Mouse (Mus musculus) liver, embryonic 15.5 days (tissue): ENCODE data around the gene Olfr707. TPM values are rescaled to one million over a fixed set of nuclear protein-coding genes. Genes with fewer than 3 reads are reported as not detected.
"Not testable (repeated sequence)": the region's sequence is repeated elsewhere in the genome, so short reads cannot be mapped to it uniquely, and the experiment has no call there.

Source experiments
- ATAC-seq: fragments of 200-750 bp; cut with Nextera tagmentation; 2 replicates; pipeline ENCODE4 v1.8.0; 2017; ENCODE audit warnings: moderate number of reproducible peaks, mild to moderate bottlenecking, moderate library complexity; ENCODE audit not compliant: insufficient read depth
- H3K27ac ChIP-seq: fragments of 300-500 bp; sonication (generic); replicated peaks from 2 replicates; pipeline ENCODE4 v1.5.1; 2015; ENCODE audit warnings: mild to moderate bottlenecking, inconsistent platforms
- H3K27me3 ChIP-seq: fragments of 300-500 bp; sonication (generic); 2 replicates; pipeline ENCODE4 v1.6.1; 2015; ENCODE audit warnings: mild to moderate bottlenecking, inconsistent platforms
- H3K36me3 ChIP-seq: fragments of 300-500 bp; sonication (generic); replicated peaks from 2 replicates; pipeline ENCODE4 v1.6.1; 2015; ENCODE audit warnings: moderate library complexity, mild to moderate bottlenecking, inconsistent platforms
- H3K4me1 ChIP-seq: fragments of 300-500 bp; sonication (generic); replicated peaks from 2 replicates; pipeline ENCODE4 v1.6.1; 2015; ENCODE audit warnings: inconsistent platforms
- H3K4me2 ChIP-seq: fragments of 300-500 bp; sonication (generic); 2 replicates; pipeline ENCODE4 v1.6.1; 2015; ENCODE audit warnings: moderate library complexity, mild to moderate bottlenecking, inconsistent platforms
- H3K4me3 ChIP-seq: fragments of 300-500 bp; sonication (generic); replicated peaks from 2 replicates; pipeline ENCODE4 v1.5.1; 2015; ENCODE audit warnings: mild to moderate bottlenecking, inconsistent platforms
- H3K9ac ChIP-seq: fragments of 300-500 bp; sonication (generic); 2 replicates; pipeline ENCODE4 v1.6.1; 2015; ENCODE audit warnings: moderate library complexity, mild to moderate bottlenecking, inconsistent platforms
- H3K9me3 ChIP-seq: fragments of 300-500 bp; sonication (generic); replicated peaks from 2 replicates; pipeline ENCODE4 v1.6.1; 2016; ENCODE audit warnings: inconsistent platforms
- WGBS: fragments of 180-500 bp; shearing (Covaris S2); methylation state at CpG from one replicate; pipeline ENCODE4 v1.1.7; 2015; ENCODE audit warnings: mixed read lengths; ENCODE audit not compliant: insufficient replicate concordance; 5-methylcytosine and 5-hydroxymethylcytosine counted together
- polyA plus RNA-seq: library from polyadenylated mRNA; unstranded; fragments of >200 nt; fragmentation: Nextera tagmentation; extraction: Ambion mirVana; gene quantifications from 2 replicates; pipeline ENCODE4 v1.2.1, GENCODE M21; 2015

The Olfr707 gene
- polyA plus RNA-seq: not detected in 2 replicates

- ATAC-seq, H3K4me1 ChIP-seq, H3K4me3 ChIP-seq, H3K36me3 ChIP-seq, H3K9me3 ChIP-seq, H3K4me2 ChIP-seq, H3K9ac ChIP-seq, H3K27me3 ChIP-seq, H3K27ac ChIP-seq: not testable (repeated sequence)
- 50% methylated on average over 3 of the region's 3 CpGs for WGBS
These were observed at the start of gene Olfr707 for GRCm38 (mm10) chr7:106901141-106901540. TSS of gene Olfr707 (minus strand) at chr7:106901241.

DNA sequence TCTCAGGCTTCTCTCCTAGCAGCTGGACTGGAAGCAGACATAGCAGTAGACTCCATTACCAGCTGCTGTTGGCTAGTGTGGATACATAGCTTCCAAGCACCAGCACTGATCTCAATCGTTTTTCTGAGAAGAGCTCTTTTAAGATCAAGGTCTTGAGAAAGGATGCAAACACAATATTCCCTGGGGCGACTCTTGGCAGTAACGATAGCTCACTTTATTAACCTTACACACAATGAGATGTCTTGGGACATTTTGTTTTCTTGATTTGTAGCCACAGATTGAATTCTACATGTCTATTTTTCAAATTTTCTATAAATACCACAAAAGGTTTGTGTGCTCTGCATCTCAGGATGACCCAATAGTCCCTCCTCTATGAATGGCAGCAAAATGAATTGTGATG lies 47.2 kb upstream of the Olfr707 start, which contains the start of gene Olfr710:
Olfr710 (minus strand) TSS at position 101 of the 400 bp plus-strand sequence.
- no peaks in the 10 kb centered on the region for H3K9me3 ChIP-seq
- H3K27ac ChIP-seq: no peak within 1 kb of the TSS
- H3K9ac ChIP-seq: no peak within 1 kb of the TSS
- 46% methylated on average over 3 of the region's 3 CpGs for WGBS
- no peaks in the 10 kb centered on the region for H3K27me3 ChIP-seq
- no peaks in the 10 kb centered on the region for H3K4me1 ChIP-seq
- H3K4me2 ChIP-seq: no peak within 1 kb of the TSS
- no peak within 1 kb of the TSS for H3K4me3 ChIP-seq
- no peaks in the 10 kb centered on the region for H3K36me3 ChIP-seq
- ATAC-seq: no peak

DNA sequence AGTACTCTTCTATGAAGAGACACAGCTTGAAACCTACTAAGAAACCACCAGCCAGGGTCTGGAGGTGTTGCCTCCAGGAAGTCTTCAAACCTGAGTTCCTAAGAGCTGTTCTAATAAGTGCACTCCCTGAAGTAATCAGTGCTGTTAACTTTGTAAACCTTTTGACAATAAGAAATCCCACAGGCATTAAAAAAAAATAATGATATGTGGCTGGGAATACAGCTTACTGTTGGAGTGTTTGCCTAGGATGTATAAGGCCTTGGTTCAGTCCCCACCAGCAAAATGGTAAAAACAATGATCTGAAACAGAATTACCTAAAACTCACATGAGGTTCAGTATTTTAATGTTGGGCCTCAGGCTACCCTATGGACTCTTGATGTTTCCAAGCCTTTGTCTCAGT lies 31.1 kb upstream of the Olfr707 start, which contains the start of gene Olfr709-ps1:
Olfr709-ps1 (minus strand) TSS at position 101 of the 400 bp plus-strand sequence.
- H3K4me2 ChIP-seq: no peak within 1 kb of the TSS
- H3K36me3 ChIP-seq: no peaks in the 10 kb centered on the region
- no peaks in the 10 kb centered on the region for H3K9me3 ChIP-seq
- H3K9ac ChIP-seq: no peak within 1 kb of the TSS
- H3K27ac ChIP-seq: no peak within 1 kb of the TSS
- ATAC-seq: no peak
- H3K4me3 ChIP-seq: no peak within 1 kb of the TSS
- H3K4me1 ChIP-seq: no peaks in the 10 kb centered on the region
- H3K27me3 ChIP-seq: no peaks in the 10 kb centered on the region

- WGBS: 73% methylated on average over 7 of the region's 7 CpGs
- not testable (repeated sequence) for H3K4me3 ChIP-seq, H3K4me2 ChIP-seq, H3K9ac ChIP-seq, H3K27ac ChIP-seq, ATAC-seq, H3K36me3 ChIP-seq, H3K9me3 ChIP-seq, H3K27me3 ChIP-seq, H3K4me1 ChIP-seq
These were observed 19.9 kb upstream of the Olfr707 start for GRCm38 (mm10) chr7:106920961-106921360.

DNA sequence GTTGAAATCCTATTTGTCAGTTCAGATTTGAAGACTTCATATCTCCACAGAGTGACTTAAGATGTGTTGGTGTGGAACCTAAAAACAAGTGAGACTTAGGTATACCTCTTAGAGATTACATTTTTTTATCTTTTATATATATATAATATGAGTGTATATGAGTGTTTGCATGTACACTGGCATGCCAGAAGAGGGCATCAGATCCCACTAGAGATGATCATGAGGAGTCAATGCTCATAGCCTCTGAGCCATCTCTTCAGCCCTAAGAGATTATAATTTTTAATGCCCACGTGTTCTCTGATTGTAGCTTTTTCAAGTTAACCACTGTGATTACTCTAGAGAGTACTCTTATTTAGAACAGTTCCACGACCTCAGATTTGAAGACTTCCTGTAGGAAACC lies 6.6 kb upstream of the Olfr707 start, which contains the start of gene Olfr1532-ps1:
Olfr1532-ps1 (plus strand) TSS at position 326 of the 400 bp plus-strand sequence.
- Histone ChIP-seq H3K4me1 (no peaks in the 10 kb centered on the region), H3K36me3 (no peaks in the 10 kb centered on the region), H3K27ac (no peak within 1 kb of the TSS), H3K27me3 (no peaks in the 10 kb centered on the region), H3K4me2 (no peak within 1 kb of the TSS), H3K9ac (no peak within 1 kb of the TSS), H3K4me3 (no peak within 1 kb of the TSS), H3K9me3 (no peaks in the 10 kb centered on the region)
- no peak for ATAC-seq
- 42% methylated on average over 2 of the region's 2 CpGs for WGBS

DNA sequence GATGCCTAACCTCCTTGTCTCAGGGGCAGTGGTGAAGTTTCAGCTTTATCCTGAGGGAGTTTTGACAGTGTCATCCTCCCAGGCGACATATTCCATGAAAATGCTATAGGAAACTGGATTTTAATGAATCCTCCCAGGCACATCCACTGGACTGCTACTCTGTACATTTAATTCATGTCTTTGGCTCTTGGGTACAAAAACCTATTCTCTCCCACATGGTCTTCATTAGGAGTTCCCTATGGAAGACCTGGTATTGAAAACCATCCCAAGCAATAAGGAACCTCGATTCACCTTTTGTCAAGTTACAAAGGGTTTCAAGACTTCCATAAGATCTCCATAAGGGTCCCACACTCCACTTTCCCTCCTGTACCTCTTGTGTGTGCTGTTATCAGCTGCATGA lies 13.0 kb downstream of the Olfr707 start, which contains the start of gene Olfr706:
Olfr706 (minus strand) TSS at position 101 of the 400 bp plus-strand sequence.
- no peak within 1 kb of the TSS for H3K9ac ChIP-seq
- H3K36me3 ChIP-seq: no peaks in the 10 kb centered on the region
- no peaks in the 10 kb centered on the region for H3K9me3 ChIP-seq
- H3K27me3 ChIP-seq: no peaks in the 10 kb centered on the region
- ATAC-seq: no peak
- 61% methylated on average over 2 of the region's 2 CpGs for WGBS
- H3K27ac ChIP-seq: no peak within 1 kb of the TSS
- H3K4me3 ChIP-seq: no peak within 1 kb of the TSS
- H3K4me2 ChIP-seq: no peak within 1 kb of the TSS
- H3K4me1 ChIP-seq: no peaks in the 10 kb centered on the region

DNA sequence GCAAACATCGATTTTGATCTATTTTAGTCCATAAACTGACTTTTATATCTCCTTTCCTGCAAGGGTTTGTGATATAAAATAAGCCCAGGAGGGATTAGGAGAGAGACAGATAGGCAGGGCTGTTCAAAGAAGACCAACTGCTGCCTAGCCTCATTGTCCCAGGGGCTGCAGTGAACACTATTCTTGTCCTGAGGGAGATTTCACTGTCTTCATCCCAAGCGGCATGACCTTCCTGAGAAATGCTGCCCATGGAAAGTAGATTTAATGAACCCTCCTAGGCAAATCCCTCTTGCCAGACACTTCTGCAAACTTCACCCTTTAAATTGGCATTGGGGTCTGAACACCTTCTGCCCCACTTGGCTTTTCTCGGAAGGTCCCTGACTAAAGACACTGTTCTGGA lies 24.2 kb downstream of the Olfr707 start, which contains the start of gene Olfr705:
Olfr705 (minus strand) TSS at position 101 of the 400 bp plus-strand sequence.
- Histone ChIP-seq H3K27me3 (no peaks in the 10 kb centered on the region), H3K4me2 (no peak within 1 kb of the TSS), H3K4me1 (no peaks in the 10 kb centered on the region), H3K9ac (no peak within 1 kb of the TSS), H3K27ac (no peak within 1 kb of the TSS), H3K9me3 (no peaks in the 10 kb centered on the region), H3K36me3 (no peaks in the 10 kb centered on the region), H3K4me3 (no peak within 1 kb of the TSS)
- ATAC-seq: no peak
- 50% methylated on average over 3 of the region's 3 CpGs for WGBS

GRCm38 (mm10) chr7:106862885-106863284 lies 38.2 kb downstream of the Olfr707 start, which contains the start of gene Olfr704:
TSS of gene Olfr704 (plus strand) at chr7:106863185.
- H3K27me3 ChIP-seq: no peaks in the 10 kb centered on the region
- no peak within 1 kb of the TSS for H3K9ac ChIP-seq
- H3K4me3 ChIP-seq: no peak within 1 kb of the TSS
- H3K9me3 ChIP-seq: no peaks in the 10 kb centered on the region
- no peaks in the 10 kb centered on the region for H3K36me3 ChIP-seq
- no peak within 1 kb of the TSS for H3K27ac ChIP-seq
- ATAC-seq: no peak
- no peaks in the 10 kb centered on the region for H3K4me1 ChIP-seq
- H3K4me2 ChIP-seq: no peak within 1 kb of the TSS

DNA sequence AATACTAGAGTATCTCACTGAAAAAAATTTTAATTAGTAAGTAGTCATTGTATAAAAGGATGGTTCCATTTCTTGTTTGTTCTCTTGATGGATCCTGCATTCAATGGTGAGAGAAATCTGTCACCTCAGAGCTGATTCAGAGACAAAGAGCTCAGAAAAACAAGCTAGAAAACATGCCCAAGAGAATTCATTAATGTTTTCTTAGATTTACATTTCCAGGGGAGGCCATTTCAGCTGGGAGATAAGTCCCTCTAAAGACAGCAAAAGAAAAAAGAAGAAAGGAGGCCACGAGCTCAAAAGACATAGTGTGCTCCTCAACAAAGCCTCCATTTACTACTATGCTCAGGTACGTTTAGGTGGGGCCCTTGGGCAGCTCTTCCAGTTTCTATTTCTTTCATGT lies 58.0 kb downstream of the Olfr707 start, which contains the start of gene Olfr703:
Olfr703 (plus strand) TSS at position 301 of the 400 bp plus-strand sequence.
- no peaks in the 10 kb centered on the region for H3K4me1 ChIP-seq
- no peak within 1 kb of the TSS for H3K4me2 ChIP-seq
- H3K9me3 ChIP-seq: no peaks in the 10 kb centered on the region
- no peaks in the 10 kb centered on the region for H3K27me3 ChIP-seq
- no peak within 1 kb of the TSS for H3K9ac ChIP-seq
- H3K27ac ChIP-seq: no peak within 1 kb of the TSS
- no peak for ATAC-seq
- no peaks in the 10 kb centered on the region for H3K36me3 ChIP-seq
- H3K4me3 ChIP-seq: no peak within 1 kb of the TSS
- WGBS: 44% methylated on average over 2 of the region's 2 CpGs

Other genes with a start within 250 kb of the Olfr707 start
- not detected in 2 replicates for gene Olfr693, start 220.7 kb downstream of the Olfr707 start, polyA plus RNA-seq
- gene Olfr694, start 209.4 kb downstream of the Olfr707 start, polyA plus RNA-seq: not detected in 2 replicates
- gene Olfr695, start 184.8 kb downstream of the Olfr707 start, polyA plus RNA-seq: not detected in 2 replicates
- gene Olfr697, start 158.8 kb downstream of the Olfr707 start, polyA plus RNA-seq: not detected in 2 replicates
- not detected in 2 replicates for gene Olfr698, start 145.8 kb downstream of the Olfr707 start, polyA plus RNA-seq
- gene Olfr699, start 108.0 kb downstream of the Olfr707 start, polyA plus RNA-seq: not detected in 2 replicates
- gene Olfr700, start 92.4 kb downstream of the Olfr707 start, polyA plus RNA-seq: not detected in 2 replicates
- not detected in 2 replicates for gene Olfr701, start 87.1 kb downstream of the Olfr707 start, polyA plus RNA-seq
- not detected in 2 replicates for gene Olfr702, start 67.3 kb downstream of the Olfr707 start, polyA plus RNA-seq
- gene Olfr703, start 57.9 kb downstream of the Olfr707 start, polyA plus RNA-seq: not detected in 2 replicates
- not detected in 2 replicates for gene Olfr704, start 38.1 kb downstream of the Olfr707 start, polyA plus RNA-seq
- not detected in 2 replicates for gene Olfr705, start 24.4 kb downstream of the Olfr707 start, polyA plus RNA-seq
- not detected in 2 replicates for gene Olfr706, start 13.1 kb downstream of the Olfr707 start, polyA plus RNA-seq
- gene Olfr1532-ps1, start 6.8 kb upstream of the Olfr707 start, polyA plus RNA-seq: not detected in 2 replicates
- not detected in 2 replicates for gene Olfr709-ps1, start 31.0 kb upstream of the Olfr707 start, polyA plus RNA-seq
- not detected in 2 replicates for gene Olfr710, start 47.1 kb upstream of the Olfr707 start, polyA plus RNA-seq
- gene Olfr6, start 62.7 kb upstream of the Olfr707 start, polyA plus RNA-seq: not detected in 2 replicates
- not detected in 2 replicates for gene Olfr711, start 74.2 kb upstream of the Olfr707 start, polyA plus RNA-seq
- gene Olfr2, start 104.8 kb upstream of the Olfr707 start, polyA plus RNA-seq: not detected in 2 replicates
- not detected in 2 replicates for gene Olfr713, start 129.9 kb upstream of the Olfr707 start, polyA plus RNA-seq
- gene Olfr714, start 169.7 kb upstream of the Olfr707 start, polyA plus RNA-seq: not detected in 2 replicates
- gene Olfr17, start 192.0 kb upstream of the Olfr707 start, polyA plus RNA-seq: not detected in 2 replicates
- gene Olfr715b, start 209.1 kb upstream of the Olfr707 start, polyA plus RNA-seq: not detected in 2 replicates
- gene Olfr715, start 229.8 kb upstream of the Olfr707 start, polyA plus RNA-seq: not detected in 2 replicates
- not detected in 2 replicates for gene Olfr716, start 237.1 kb upstream of the Olfr707 start, polyA plus RNA-seq